Mouse (Mus musculus) erythroblast, embryonic 14.5 days (primary cell): ENCODE data around the gene Pom121l12. TPM values are rescaled to one million over a fixed set of nuclear protein-coding genes. Genes with fewer than 3 reads are reported as not detected.

Experiments used
- H3K27me3 ChIP-seq: 2 replicates; pipeline ENCODE4 v1.6.1; 2012; ENCODE audit warnings: inconsistent platforms; ENCODE audit not compliant: control insufficient read depth
- H3K36me3 ChIP-seq: 2 replicates; pipeline ENCODE4 v1.6.1; 2012; ENCODE audit warnings: mild to moderate bottlenecking, inconsistent platforms; ENCODE audit not compliant: control insufficient read depth
- H3K4me1 ChIP-seq: 2 replicates; pipeline ENCODE4 v1.6.1; 2012; ENCODE audit warnings: inconsistent platforms; ENCODE audit not compliant: control insufficient read depth
- H3K4me3 ChIP-seq: replicated peaks from 2 replicates; pipeline ENCODE3; 2012; ENCODE audit warnings: moderate library complexity, mild to moderate bottlenecking, inconsistent platforms
- H3K9me3 ChIP-seq: 2 replicates; pipeline ENCODE4 v1.6.1; 2012; ENCODE audit warnings: low read length, inconsistent platforms, mixed read lengths; ENCODE audit not compliant: control insufficient read depth
- GATA1 ChIP-seq: IDR thresholded peaks from 2 replicates; pipeline ENCODE4 v1.6.1; 2012; ENCODE audit warnings: low read length, inconsistent platforms, mixed read lengths
- TAL1 ChIP-seq: IDR thresholded peaks from 3 replicates; pipeline ENCODE4 v1.6.1; 2012; ENCODE audit warnings: low read length, inconsistent platforms, mixed read lengths
- polyA plus RNA-seq: library from polyadenylated mRNA; stranded (reverse); fragments of >175 nt; gene quantifications from 2 replicates; pipeline ENCODE4 v1.2.3, GENCODE M21; 2012

The Pom121l12 gene
- not detected in 2 replicates for polyA plus RNA-seq

- Histone ChIP-seq H3K4me3 (no peak within 1 kb of the TSS), H3K4me1 (no peaks in the 10 kb centered on the region), H3K27me3 (no peaks in the 10 kb centered on the region), H3K9me3 (peaks cover 6% of the 10 kb centered on the region), H3K36me3 (no peaks in the 10 kb centered on the region)
- TF ChIP-seq TAL1 = no peak
- no peak for TF ChIP-seq GATA1
These were observed at the start of gene Pom121l12 for GRCm38 (mm10) chr11:14598976-14599375. TSS of gene Pom121l12 (plus strand) at chr11:14599276.

- Histone ChIP-seq H3K9me3 (no peaks in the 10 kb centered on the region), H3K4me1 (no peaks in the 10 kb centered on the region), H3K36me3 (no peaks in the 10 kb centered on the region), H3K4me3 (no peak overlapping the region), H3K27me3 (no peaks in the 10 kb centered on the region)
- TF ChIP-seq TAL1 = no peak
- TF ChIP-seq GATA1 = no peak
These were observed 12.8 kb downstream of the Pom121l12 start for GRCm38 (mm10) chr11:14611859-14612258.
